Mouse (Mus musculus) cerebellum, adult 9-10 months (tissue): ENCODE measurements at regions not wholly inside any gene's neighbourhood (a gene's known extent, or its start where the extent isn't known, plus 50 kb on each side); places are given as distances from the start of the nearest gene placed in this dataset.

Experiments used
- DNase-seq: peaks from one replicate; pipeline ENCODE4 v3.0.0; 2022

GRCm38 (mm10) chr10:91297792-91298460, 116.8 kb upstream of the Tmpo start:
- DNase-seq, result peak; percentile 45

DNA sequence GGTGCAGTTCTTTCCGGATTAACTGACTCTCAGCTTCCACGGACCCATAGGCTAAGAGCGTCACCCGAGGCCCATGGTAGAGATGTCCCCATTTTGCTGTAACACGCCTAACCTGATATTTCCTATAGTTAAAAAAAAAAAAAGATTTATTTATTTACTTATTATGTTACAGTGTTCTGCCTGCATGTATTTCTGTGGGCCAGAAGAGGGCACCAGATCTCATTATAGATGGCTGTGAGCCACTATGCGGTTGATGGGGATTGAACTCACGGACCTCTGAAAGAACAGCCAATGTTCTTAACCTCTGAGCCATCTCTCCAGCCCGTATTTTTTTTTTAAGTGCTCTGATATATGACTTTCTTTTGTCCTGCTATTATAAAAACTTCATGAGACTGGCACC, 114.2 kb upstream of the Tmpo start:
- no peak for DNase-seq

DNA sequence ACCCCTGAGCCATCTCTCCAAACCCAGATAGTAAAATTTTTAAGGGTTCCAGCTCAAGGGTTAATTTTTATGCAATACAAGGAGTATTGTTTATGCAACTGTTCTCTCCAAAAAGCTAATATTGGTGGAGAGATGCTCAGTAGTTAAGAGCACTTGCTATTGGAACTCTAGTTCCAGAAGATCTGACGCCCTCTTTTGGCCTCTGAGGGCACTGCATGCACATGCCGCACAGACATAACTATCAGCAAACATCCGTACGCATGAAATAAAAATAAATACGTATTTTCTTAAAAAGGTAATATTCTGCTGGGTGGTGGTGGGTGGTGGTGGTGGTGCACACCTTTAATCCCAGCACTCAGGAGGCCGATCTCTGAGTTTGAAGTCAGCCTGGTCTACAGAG, 112.1 kb upstream of the Tmpo start:
- no peak for DNase-seq

DNA sequence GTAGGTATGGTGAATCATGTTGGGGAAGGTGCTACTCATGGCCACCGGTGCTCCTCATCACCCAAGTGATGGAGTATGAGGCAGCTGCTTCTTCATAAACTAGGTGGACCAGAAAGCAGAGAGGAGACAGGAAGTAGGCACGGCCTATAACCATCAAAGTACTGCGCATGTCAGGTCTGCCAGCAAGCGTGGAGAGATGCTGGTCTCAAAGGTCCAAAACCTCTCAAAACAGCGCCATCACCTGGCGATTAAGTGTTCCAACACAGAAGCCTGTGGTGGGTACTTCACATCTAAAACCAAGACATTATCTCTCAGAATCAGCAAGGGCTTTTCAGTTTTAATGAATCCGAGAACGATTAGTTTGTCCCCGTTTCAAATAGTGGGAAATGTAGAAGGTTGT, 103.1 kb upstream of the Tmpo start:
- DNase-seq, result no peak

GRCm38 (mm10) chr10:91270955-91271741, 90.0 kb upstream of the Tmpo start:
- peak; percentile 85 for DNase-seq

DNA sequence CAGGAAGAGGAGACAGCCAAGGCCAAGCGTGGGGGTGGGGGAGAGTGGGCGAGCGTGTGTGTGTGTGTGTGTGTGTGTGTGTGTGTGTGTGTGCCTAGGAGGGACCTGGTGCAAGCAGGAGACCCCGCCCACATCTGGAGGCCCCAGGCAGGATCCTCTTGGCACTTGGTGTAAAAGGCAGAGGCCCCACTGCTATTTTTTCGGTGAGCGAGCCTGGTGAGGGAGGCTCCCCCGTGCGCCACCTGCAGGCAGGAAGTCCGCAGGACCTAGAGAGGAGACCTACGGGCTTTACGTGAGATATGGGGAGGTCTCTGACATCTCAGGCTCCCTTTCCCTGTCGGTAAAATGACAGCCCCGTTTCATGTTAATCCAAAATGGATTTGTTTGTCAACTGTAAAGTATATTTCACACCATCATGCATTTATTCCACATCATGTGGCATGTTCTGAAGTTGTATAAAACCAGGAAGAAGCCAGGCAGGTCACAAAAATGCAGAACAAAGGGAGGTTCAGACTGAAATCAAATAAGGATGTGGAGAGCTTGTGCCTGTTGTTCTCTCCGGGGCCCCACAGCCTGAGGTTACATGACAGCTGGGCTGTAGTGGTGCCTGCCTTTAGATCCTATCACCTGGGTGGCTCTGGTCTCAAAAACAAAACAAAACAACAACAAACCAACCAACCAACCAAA, 89.3 kb upstream of the Tmpo start:
- peak; percentile 31 for DNase-seq

DNA sequence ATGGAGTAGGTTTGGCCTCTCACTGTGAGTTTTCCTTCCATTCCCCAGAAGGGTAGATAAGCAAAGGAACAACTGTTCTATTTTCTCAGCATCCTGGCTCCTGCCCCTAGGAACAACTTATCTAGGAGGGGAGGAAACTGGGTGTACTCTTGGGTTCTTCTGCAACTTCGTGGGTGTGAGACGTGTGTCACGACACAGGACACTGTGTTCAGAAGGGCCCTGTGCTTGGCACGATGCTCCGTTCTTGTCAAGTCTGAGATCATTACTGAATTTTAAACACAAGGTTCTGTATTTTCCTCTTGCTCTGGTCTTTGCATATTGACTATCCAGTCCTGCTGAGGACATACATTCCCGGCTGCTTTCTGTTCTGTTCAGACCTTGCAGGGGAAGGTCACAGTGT, 86.8 kb upstream of the Tmpo start:
- no peak for DNase-seq

DNA sequence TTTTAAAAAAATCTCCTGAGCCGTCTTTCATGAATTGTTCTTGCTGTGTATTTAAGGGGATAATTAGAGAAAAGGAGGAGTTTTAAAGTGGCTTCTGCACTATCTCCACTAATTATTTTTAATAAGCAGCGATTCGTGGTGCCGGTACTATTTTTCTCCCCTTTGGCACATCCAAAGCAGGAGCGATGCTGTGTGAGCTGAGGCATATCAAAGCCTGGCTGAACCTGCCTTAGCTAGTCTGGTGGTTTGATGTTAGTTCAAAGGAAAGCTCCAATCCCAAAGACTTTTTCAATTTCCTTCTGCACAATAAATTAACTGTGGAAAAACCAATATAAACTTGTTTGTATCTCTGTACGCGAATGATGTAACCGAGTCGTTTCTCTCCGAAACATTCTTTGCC, 79.3 kb upstream of the Tmpo start:
- no peak for DNase-seq

DNA sequence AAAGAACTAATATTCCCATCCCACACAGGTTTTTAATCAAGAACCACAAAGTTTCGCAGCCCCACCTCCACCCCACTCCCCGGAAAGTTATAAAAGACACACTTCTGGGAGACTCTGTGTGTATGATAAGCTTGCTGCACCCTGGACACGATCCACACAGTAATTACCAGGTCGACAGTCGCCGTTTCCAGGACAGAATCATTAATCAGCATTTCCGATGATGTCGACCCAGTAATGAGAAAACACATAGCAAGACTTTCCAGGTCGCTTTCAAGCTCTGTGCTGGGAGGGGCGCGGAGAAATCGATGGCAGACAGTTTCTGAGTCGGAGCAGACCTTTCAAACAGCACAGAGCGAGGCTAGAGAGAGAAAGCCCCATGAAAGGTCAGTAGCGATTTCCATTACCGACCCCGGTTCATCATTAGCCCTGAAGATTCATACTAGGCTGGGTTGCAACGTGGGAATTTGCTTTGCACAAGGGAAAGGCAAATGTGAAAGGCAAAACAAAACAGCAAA, 68.6 kb upstream of the Tmpo start:
- DNase-seq, result no peak

DNA sequence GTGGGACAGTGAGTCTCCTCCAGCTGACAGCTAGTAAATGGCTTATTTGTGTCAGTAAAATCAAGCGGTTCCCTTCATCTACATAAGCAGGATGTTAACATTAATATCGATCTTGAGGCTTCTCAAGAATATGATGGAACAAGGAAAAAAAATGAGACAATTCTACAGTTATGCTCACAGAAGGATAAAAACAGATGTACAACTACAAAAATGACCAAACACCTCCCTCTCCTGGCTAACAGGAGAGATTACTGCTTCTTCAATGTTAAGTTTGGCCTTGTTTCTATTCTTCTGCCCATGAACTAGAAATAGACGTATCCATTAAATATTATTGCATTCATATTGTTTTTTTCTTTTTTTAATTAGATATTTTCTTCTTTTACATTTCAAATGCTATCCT, 63.2 kb upstream of the Tmpo start:
- no peak for DNase-seq

DNA sequence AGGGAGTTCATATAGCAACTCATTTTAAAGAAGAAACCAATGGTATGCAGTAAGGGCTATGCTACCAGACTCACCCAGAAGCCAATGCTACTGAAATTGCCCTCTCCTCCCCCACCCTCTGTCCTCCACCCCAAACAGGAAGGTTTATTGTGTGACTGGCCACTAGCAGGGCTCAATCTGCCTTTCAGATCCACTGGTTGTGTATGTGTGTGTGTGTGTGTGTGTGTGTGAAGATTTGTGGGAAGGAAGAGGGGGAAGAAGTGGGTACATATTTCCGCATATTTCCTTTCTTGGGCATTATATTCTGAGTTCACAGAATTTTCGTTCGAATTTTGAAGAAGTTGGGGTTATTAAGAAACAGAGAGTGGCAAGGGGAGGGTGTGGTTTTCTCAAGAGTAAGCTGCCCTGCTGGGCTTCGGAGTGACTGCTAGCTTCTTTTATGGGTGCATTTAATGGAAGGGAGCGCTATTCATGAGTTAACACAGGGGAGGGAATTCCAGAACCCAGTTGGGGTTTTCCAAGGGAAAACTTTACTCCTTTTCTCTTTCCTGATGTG, 61.5 kb upstream of the Tmpo start:
- no peak for DNase-seq

DNA sequence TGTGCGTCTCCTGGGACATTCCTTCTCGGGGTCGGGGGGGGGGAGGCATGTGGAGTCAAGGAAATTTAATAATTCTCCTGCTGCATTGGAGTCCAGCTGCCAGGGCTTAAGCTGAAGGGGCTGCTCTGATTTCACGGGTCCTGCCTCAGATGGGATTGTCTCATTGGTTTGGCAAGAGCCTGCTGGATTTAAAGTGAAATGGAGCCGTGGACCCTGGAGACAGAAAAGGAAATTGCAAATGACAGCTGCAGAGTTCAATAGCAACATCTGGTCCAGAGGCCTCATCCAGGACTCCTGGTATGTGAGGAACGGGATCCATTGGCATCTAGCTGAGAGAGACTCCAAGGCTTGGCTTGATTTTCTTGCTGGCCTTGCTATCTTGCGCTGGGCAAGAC, 60.5 kb upstream of the Tmpo start:
- no peak for DNase-seq

- no peak for DNase-seq
These were observed 59.9 kb upstream of the Tmpo start for GRCm38 (mm10) chr10:91240856-91241610.

GRCm38 (mm10) chr10:91240320-91240719, 59.2 kb upstream of the Tmpo start:
- DNase-seq, result no peak

DNA sequence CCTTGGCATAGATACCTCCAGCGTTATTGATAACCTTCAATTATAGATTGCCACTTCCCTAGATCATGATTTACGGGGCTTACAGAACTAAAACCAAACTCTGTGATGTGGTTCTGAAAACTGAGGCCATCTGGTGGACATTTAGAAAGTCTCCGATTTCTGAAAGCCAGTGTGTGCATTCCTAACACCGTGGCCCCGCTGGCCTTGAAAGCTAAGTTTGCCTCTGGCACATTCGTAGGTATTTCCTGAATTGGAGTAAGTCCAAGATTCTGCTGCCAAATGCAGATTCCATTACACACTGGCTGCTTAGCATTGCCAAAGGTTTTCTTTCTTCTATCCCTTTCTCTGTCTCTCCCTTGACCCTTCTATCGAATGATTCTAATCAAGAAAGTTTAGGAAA, 55.7 kb upstream of the Tmpo start:
- DNase-seq, result peak; percentile 27

DNA sequence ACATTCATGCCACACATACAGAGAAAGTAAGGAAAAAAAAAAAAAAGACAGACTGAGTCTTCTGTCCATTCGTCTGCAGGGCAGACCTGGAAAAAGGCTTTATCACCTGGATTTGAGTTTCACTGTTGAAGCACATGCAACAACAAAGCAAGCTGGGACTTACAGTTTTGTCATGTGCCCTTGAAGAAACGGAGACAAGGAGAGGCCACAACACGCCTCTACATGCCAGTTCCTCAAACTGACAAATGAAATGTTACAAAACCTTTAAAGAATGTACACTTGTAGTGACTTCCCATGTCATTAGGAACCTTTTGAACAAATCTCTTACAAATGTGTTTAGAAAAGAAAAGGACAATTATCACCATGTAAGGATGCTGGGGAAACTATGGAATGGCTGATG, 53.6 kb upstream of the Tmpo start:
- DNase-seq, result no peak
